Mouse (Mus musculus): ENCODE data around the gene Gng12.
"Not testable (repeated sequence)": the region's sequence is repeated elsewhere in the genome, so short reads cannot be mapped to it uniquely, and the experiment has no call there.

Gene Gng12

DNA sequence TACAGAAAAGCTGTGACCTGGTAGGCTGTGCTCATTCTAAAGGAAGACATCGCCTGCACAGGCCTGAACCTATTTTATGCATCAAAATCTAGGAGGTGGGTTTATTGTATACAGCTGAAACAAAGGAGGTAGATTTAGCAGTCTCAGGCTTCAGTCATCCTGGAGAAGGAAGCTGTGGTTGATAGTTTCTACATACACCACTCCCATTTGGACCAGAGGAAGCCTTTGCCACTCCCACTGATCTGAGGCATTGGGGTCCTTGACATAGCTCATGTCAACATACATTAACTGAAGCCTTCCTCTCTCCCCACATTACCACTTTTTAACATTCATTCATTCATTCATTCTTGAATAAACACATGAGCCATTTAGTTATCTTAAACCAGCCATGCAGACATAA is 99.6 kb downstream of the Gng12 start:
- DNase-seq = no peak

DNA sequence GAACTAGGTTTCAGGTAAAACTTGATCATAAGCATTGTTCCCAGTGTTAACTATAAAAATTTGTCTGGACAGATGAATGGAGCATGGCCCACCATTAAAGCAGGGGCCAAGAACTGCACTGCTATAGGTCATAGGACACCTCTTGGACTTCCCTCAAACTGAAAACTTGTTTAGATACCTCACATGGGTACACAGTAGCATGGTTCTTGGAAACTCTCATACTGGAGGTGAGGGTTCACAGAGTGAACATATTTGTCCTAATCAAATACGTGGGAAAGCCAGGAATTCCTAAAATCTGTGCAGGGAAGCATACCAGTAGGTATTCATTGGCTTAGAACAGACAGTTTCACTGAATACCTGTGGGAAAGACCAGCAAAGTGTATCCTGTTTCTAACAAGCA is 100.1 kb downstream of the Gng12 start:
- no peak for DNase-seq

DNA sequence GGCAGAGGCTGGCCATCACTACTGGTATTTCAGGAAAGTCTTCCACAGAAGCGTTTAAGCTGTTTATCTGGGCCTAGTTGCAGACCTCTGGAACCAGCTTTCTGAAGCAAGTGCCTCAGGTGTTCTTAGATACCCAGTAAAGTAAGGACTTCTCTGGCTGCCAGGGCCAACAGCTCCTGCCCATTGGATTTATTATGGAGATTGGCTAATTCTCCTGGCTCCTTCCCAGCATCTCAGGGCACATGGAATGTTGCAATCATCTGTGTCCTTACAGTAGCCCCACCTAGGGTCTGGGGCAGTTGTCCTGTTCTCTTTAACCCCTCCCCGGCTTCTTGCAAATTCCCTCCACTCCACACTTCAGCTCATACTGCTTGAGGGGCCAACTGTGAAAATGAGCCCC is 102.4 kb downstream of the Gng12 start:
- no peak for DNase-seq

DNA sequence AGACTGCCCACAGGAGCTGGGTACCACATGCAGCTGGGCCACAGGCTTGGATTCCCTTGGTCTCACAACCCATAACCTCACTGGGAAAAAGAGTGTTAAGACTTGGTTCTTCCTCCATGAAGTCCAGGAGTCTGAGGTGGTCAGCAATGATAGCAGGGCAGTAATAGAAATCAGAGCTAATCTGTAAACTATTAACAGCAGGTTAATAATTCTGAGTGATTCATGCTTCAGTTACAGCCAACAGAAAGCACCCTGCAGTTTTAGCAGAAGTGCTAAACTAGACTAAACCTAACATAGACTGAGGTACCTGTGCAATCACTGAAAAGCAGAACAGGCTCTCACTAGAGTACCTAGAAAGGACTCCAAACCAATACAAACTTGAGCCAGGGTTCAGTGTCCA is 103.6 kb downstream of the Gng12 start:
- DNase-seq = no peak

DNA sequence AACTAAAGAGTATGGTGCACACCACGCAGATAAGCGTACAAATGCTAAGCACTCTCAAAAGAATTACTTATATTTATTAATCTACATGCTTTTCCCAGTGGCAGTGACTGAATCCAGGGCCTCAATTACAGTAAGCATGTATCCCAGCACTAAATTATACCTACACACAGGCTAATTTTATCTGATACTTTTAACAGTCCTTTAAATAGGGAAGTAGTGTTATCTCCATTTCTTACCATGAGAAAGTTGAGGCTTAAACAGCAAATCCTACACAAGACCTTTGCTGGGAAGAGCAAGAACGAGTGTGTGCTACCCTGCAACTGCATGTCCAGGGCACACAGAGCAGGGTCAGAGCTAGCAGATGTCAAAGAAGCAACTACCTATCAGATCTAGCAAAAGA is 113.7 kb downstream of the Gng12 start:
- no peak for DNase-seq

DNA sequence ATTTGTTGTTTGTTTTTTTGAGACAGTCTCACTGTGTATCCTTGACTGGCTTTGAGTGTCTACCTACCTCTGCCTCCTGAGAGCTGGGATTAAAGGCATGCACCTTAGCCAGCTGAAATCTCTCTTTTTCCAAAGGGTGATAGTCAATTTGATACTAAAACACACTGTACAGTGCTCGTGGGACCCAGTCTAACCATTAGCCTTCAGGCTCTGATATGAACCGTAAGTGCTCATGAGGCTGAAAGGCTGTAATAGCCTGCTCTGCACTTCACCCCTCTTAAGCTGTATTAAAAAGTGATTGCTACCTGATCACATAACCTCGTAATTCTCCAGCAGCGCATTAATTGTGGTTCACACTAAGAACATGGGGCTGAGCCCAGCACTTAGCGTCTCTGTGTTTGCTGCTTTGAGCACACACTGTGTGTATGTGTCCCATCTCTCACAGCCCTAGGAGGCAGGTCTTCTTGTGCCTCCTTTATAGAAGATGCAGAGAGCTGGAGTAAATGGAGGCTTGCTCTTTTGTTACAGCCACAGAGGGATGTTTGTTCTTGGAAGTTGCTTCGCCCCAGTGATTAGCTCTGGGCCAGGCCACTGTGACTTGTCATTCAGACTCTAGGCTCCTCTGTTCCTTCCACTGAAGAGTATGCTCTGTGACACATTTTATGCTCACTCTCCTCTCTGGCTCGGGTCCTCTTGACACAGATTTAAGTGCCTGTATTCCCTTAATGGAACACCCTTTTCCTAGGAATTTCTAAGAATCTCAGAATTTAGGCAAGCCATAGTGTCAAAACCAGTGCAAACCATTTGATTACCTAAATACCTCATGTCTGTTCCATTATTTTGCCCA is 114.4 kb downstream of the Gng12 start:
- no peak for DNase-seq

DNA sequence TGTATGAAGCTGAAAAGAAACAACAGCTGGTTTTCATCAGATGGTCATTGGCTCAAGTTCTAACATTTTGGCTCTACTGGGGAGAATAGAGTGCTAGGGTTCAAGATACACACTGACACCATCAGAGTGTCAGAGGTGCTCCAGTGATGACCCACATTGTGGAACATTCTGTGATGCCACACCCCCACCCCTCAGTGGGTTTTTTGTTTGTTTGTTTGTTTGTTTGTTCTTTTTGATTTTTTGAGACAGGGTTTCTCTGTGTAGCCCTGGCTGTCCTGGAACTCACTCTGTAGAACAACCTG is 115.0 kb downstream of the Gng12 start:
- DNase-seq = no peak

DNA sequence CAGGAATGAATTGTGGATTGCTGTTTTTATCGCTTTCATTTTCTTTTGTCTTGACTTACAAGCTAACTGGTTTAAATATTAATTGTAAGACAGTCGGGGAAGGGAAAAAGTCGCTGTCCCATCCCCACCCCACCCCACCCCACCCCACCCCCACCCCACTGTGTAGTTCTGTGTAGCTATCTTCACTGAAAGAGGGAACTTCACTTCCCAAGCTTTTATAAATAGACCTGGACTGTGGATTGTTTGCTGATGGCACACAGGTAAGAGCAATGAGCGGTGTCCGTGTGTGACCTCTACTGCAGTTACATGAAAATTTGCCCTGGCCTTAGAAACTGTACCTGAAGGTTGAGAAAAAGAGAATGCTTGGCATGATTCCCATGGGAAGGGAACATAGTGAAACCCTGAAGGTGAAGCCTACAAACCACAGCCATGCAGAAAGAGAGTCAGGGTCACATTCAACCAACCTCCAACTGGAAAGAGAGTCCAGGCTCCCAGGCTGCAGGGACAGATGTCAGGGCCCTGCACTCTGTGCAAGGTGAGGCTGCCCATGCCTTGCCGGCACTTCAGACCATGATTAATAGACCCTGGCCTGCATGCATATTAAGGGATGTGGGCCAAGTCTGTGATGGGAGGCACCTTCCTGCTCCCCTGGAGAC is 117.2 kb downstream of the Gng12 start:
- DNase-seq = no peak

DNA sequence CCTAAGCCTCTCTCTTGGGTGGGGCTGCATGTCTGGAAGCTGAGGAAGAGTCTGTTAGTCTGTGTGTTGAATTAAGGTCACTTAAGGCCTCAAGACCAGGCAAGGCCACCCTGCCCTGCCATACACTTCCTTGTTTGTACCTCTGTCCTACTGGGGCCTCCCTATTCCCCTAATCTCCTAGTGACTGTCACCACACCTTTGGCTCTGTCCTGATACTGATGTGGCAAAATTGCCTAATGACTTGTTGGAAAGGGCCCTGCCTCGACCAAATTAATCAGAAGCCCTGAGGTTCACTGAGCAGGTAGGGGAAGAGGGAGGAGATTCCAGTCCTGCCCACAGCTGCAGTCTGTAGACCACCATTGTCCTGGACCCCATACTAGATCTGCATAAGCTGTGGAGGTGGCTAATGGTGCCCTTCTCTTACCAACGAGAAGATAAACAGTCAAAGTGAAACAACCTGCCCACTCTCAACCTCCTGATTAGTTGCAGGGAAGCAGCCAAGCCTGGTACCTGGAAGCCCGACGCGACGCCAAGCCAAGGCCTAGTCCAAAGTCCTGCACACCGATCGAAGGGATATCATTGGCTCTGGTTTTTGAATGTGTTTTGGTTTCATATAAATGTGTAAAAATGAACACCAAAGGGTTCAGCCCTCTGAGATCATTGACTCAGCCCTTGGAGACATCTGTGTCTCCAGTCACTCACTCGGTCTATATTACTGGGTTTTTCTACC is 117.9 kb downstream of the Gng12 start:
- DNase-seq = no peak

DNA sequence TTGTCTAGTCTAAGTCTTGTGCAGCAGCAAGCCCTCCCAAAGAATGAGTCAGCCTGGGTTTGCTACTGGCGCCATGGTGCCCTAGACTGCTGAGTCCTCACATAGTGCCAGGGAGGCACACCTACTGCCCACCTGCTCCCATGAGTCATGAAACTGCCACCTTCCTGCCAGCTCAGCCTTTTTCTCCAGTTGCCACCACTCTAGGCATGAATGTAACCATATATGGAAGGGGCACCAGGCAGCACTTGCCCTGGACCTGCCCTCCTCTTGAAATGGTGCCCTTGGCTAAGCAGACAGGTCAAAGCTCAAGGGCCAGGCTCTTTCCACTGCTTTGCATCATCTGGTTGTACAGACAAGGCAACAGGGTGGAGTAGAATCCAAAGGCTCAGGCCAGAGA is 118.5 kb downstream of the Gng12 start:
- DNase-seq = no peak

DNA sequence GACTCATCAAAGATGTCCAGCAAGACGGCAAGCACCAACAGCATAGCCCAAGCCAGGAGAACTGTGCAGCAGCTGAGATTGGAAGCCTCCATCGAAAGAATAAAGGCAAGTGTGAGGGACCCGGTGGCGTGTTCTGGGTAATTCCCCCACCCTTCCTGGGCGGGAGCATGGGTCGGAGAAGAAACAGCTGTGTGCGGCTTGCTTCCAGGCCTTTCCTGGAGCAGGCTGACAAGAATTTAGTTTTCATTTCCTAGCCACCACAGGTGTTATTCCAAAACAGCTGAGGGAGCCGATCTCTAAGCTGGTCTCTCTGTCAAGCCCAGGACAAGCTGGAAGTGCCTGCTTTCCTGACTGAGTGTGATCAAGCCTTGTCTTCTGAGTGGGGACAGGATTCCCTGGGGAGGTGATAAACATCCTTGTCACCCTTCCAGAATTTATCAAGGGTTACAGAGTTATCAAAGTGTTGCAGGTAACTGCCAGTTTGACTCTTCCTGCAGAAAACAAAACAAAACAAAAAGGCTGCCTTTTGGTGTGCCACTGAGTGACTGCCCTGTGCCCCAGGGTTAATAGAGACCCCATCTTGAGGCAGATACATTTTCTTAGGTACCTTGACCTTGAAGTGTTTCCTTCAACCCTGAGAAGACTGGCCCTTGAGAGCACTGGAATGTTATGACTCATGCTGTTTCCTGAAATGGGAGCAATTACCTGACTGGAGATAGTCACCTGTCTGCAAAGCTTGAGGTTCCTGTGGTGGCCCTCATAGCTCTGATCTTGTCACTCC is 119.7 kb downstream of the Gng12 start:
- no peak for DNase-seq

DNA sequence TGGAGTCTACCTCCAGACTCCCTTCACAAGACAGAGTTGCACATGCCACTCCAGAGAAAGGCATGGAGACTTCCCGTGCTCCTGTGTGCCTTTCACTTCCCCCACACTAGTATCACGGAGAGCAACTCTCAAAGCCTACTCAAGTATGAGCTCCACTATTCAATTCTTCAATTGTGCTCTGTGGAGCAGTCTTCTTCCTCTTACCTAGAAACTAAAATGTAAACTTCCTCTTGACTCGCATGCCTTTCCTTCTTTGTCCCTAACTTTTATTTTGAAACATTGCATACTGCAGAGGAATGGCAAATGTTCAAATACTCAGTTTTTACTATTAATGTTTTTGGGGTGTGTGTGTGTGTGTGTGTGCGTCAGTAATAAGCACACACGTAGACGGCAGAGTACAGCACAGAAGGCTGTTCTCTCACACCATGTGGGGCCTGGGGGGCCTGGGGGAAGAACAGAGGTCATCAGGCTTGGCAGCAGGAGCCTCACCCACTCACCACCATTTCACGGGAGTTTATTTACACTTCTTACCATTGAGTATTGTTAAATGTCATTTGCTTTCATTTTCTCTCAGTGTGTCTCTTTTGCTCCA is 120.4 kb downstream of the Gng12 start:
- DNase-seq = no peak

DNA sequence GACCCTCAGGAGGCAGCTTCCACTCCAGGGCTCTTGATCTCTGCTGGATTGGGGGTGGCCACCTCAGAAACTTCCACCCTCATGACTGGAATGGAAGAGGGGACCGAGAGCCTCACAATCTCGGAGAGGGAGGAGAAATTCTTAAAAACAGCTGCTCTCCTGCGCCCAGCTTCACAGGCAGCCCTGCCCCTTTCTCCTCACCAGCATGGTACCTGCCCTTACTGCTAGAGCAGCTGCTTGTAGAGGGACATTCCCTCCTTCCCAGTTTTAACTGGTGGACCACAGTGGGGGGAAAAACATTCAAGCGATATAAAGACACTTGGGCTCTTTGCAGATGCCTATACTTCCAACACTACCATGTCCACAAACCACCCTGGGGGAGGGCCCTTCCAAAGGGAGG is 122.2 kb downstream of the Gng12 start:
- DNase-seq = no peak

DNA sequence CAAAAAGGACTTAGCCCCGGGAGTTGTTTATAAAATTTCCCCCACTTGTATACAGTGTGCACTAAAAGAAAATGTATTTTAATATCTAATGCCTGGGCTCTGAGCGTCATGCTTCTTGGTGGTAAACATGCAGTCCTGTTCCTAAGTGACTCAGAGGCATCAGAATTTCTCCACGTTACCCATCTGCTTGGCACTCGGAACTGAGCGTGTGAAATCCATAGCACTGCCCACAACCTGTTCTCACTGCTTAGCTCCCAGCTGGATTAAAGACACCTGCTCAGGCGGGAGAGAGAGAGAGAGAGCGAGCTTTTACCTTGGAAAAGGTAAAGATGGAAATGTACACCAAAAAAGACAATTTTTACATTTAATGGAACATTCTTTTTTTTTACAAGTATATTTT is 122.8 kb downstream of the Gng12 start:
- not testable (repeated sequence) for DNase-seq

DNA sequence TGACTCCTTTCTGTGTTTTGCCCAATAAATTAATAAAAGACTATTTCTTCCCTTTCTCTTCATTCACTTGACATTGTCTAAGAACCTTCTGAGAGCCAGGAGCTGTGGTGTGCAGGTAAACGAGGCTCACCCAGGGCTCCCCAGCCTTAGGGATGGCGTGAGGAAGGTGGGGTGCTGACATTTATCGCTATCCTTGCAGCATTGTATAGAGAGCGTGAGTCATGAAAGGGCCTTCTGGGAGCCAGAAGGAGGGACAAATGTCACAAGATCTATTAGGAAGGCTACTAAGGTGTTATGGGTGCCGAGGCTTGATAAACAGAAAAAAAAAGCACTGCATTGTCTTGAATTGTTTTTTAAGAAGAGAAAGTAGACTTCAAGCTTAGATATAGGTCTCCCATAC is 125.1 kb downstream of the Gng12 start:
- no peak for DNase-seq

DNA sequence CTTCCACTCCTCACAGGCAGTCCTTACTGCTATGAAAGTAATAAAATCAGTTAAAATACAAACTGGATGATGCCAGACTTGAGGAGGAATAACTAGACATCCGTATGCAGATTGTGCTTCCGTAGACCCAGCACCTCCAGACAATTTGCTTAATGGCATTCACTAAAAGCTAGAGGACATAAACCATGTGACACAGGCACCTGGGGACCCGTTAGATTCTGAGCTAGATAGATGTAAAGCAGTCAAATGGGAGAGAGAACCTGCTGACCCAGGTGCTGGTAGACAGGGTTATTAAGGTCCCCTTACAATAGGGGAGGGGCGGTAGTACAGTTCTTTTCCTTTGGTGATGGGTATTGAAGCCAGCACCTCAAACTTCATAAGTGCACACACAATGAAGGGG is 127.5 kb downstream of the Gng12 start:
- no peak for DNase-seq

DNA sequence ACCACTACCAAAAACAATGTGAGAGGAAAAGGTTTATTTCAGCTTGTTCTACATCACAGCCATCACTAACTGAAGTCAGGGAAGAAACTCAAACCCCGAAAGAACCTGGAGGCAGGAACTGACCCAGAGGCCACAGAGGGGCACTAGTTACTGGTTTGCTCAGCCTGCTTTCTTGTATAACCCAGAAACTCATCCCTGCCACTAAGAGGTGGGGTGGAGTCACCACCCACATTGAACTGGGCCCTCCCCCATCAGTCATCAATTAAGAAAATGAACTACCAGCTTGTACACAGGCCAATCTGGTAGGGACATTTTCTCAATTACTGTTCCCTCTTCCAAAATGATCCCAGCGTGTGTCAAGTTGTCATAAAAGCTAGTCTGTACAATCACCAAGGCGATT is 130.5 kb downstream of the Gng12 start:
- no peak for DNase-seq

DNA sequence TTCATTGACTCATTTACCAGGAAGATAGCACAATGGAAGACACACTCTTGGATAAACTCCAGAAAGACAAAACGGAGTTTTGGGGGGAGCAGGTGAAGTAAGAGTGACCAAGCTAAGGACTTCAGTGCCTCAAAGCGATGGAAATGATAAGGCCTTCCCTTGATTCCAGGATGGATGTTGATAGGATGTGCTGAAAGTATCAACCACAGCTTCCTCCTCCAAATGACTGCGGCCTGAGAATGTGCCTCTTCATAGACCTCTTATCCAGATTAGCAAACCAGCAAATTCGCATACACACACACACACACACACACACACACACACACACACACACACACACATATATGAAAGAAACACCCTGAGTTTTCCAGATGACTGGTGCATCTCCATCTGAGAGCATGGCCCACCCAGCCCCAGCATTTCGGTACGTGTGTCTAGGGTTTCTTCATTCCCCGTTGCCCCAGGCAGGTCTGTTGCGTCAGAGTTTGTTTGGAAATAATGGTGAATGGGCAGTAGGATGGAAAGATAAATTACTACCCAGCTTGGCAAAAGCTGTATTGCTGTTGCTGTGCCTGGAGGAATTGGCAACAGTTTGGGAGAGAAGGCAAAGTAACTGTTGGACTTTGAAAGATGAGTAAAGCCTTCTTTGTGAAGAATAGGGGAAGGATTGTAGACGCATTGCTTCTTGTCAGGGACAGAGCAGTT is 131.4 kb downstream of the Gng12 start:
- DNase-seq = no peak

DNA sequence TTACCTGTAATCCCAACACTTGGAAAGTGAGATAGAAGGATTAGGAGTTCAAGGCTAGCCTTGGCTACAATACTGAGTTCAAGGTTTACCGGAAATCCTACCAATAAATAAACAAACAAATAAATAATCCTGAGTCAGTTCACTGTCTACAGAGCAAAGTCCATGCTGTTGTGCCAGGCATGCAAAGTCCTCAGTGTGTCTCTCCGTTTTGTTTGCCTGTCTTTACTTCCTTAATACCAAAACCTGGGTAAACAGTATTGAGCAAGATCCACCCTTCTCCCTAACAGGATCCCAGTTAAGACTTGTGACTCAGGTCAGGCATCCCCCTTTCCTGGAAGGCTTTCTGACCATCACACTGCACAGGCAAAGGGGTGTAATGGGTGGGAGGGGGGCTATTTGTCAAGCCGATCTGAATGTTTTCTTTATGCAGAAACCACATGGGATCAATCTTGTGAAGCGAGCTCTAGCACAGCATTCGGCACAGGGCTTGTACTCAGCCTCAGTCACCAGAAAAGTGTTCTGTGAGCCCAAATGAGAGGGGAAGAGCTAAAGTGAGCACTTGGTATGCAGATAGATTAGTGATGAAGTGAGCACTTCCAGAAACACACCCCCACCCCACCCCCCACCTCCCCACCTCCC is 133.2 kb downstream of the Gng12 start:
- DNase-seq = no peak

DNA sequence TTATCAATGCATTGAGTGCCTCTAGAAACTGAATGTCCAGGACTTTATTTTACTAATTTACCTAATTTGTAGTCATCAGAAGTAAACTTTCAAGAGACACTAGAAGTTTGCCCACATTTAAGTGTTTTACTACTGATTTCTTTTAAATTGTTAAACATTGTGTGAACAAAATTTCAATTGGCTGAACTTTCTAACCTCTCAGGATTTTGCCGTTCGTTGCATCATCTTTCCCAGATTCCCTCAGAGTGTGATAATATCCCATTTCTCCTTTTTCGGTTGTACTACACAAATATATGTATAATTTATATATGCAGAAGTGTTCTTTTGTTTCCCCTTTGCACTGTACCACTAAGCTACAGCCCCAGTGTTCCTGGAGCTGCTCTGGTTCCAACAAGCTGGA is 133.8 kb downstream of the Gng12 start:
- DNase-seq = no peak

DNA sequence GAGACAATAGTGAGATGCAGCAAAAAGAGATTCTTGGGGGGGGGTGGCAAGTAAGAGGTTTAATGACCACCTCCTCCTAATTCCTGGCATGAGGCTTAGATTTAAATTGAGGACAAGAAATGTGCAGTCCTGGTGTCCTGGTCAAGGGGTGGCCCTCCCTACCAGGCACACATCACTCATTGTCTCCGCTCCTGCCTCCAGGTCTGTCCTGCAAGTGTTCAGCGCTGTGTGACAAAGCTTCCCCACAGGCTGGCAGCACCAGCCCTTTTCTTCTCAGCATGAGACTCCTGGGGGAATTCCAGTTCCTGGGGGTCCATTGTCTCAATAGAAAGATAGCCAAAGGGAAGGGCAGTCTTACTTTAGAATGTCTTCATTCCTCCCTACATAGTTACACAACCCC is 134.2 kb downstream of the Gng12 start:
- DNase-seq = no peak

DNA sequence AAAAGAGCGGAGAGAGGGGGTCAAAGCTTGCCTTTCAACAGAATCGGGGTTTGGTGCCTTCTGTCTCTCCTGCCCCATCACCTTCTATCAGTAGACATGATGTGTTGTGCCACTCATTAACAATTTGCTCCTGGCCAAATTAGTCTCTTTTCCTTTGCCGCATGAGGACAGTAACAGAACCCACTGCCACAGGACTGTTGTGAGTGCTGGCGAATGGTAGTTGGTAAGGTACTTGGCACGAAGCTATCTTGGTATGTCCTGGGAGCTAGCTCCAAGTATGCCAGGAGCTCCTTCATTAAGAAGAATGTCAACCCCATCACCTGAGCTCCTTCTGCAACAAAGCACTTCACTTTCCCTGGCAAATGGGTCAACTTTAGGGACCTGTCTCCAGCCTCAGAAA is 134.6 kb downstream of the Gng12 start:
- DNase-seq = no peak

Measured in thymus, postnatal 25 days (tissue).